Mouse (Mus musculus) Muller cell, postnatal 12 days (primary cell): Measurements from ENCODE around the gene Gab2.

ENCODE experiments used
- DNase-seq: peaks from one replicate; pipeline ENCODE4 v3.0.0-alpha.2; 2015; ENCODE audit errors: inconsistent ontology term

Gene Gab2

GRCm38 (mm10) chr7:97346111-97346821, 264.9 kb downstream of the Gab2 start:
- no peak for DNase-seq

DNA sequence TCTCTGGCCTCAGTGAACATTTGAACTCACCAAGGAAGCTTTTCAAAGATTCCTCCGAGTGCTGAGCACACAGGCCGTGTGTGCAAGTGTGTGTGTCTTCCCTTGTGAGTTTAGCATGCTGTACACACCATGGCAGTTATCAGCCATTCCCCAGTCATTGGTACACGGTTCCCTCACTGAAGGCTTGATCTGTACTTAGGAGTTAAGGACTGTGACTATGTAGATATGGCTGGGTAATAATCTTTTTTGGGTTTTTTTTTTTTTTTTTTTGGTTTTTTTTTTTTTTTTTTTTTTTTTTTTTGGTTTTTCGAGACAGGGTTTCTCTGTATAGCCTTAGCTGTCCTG, 265.4 kb downstream of the Gab2 start:
- DNase-seq, result no peak

GRCm38 (mm10) chr7:97347464-97347863, 266.1 kb downstream of the Gab2 start:
- DNase-seq, result no peak

DNA sequence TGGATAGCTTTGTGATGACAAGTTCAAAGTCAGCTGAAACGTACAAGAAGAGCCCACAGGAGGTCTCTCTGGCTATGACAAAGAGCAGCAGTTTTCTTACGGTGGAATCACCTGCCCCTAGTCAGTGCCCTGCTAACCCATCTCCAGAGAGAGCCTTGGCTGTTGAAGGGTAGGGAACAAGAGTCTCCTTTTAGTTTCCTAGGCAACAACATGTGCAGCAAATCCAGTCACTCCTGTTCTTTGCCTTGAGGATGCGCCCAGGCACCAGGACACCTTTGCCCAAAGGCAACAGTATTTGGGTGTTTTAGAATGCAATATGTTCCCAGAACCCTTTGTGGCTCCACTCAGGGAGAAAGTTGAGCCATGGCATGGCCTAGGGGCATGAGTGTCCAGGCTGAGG, 266.9 kb downstream of the Gab2 start:
- DNase-seq, result no peak

- no peak for DNase-seq
Observed at GRCm38 (mm10) chr7:97348836-97349235, 267.4 kb downstream of the Gab2 start.

DNA sequence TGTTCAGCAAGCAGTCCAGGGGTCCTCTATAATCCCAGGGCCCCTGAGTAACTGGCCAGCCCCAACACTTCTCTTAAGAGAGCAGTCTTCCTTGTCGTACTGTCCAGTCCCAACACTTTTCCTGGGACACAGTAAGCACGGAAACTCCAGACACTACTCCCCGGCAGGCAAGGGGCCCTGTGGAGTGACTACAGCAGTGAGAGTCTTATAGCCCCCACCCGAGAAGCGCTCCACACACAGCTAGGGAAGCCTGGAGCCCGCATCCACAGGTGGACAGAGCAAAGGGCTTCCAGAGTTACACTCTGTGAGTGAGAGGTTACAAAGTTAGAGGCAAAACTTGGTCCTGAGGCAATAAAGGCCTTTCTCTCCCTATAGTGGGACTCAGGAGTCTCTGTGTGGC, 268.1 kb downstream of the Gab2 start:
- DNase-seq, result no peak

GRCm38 (mm10) chr7:97350891-97351290, 269.5 kb downstream of the Gab2 start:
- no peak for DNase-seq

- no peak for DNase-seq
Observed at GRCm38 (mm10) chr7:97351792-97352513, 270.6 kb downstream of the Gab2 start.

GRCm38 (mm10) chr7:97353356-97353755, 272.0 kb downstream of the Gab2 start:
- no peak for DNase-seq

- DNase-seq, result peak; percentile 40
Observed at GRCm38 (mm10) chr7:97355068-97355841, 273.9 kb downstream of the Gab2 start.

- no peak for DNase-seq
Observed at GRCm38 (mm10) chr7:97356253-97356652, 274.9 kb downstream of the Gab2 start.

DNA sequence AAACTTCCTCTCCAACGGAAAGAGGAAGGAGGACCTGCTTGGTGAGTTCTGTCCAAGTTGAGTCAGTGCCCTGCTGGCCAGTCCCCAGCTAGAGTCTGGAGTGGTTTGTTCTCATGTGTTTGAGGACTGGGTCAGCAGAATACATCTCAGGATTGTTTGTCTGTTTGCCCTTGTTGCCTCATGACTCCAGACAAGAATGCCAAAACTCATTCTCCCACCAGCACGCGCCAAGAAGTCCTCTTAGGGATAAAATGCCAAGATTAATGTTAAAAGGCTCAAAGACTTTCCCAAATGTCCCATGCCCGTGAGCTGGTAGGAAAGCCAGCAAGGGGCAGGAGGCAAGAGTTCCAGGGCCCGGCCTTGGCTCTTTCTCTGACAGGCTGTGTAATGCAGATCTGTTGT, 275.5 kb downstream of the Gab2 start:
- DNase-seq, result peak; percentile 18

DNA sequence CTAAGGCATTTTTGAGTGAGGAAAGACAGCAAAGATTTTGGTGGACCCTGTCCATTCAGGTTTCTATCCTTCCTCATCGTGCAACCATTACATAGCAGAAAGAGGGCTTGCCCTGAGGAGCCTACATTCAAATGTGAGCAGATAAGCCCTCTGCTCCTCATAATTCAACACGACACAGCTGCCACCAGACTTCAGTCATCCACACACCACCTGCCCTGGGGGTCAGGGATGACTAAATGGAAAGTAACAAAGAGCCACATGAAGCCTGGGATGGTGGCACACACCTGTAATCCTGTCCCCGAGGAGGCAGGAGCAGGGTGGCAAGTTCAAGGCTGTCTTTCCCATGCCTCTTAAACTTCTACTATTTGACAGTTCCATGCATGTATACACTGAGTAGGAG, 276.5 kb downstream of the Gab2 start:
- no peak for DNase-seq

DNA sequence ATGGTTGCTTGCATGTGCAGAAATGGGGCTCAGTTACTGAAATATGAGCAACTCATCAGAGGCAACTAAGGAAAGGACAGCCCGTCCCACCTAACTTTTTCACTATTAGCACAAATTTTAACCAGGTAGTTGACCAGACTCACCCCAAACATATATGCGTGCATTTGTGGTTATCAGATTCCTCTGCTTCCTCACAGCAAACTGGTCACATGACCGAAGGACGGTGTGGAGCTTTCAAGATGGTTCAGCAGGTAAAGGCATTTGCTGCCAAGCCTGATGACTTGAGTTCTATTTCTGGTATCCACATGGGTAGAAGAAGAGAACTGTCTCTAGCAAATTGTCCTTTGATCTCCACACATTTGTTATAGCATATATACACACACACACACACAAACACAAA, 277.0 kb downstream of the Gab2 start:
- DNase-seq, result no peak
